Mouse (Mus musculus) C2C12 (cell line): ENCODE data around the gene Mta2. TPM values are rescaled to one million over a fixed set of nuclear protein-coding genes. Genes with fewer than 3 reads are reported as not detected.

Source experiments
- H3K27me3 ChIP-seq: one replicate; pipeline ENCODE4 v1.6.1; 2011; ENCODE audit not compliant: control insufficient read depth, insufficient read depth, insufficient read length
- H3K36me3 ChIP-seq: one replicate; pipeline ENCODE4 v1.6.1; 2011; ENCODE audit not compliant: control insufficient read depth, insufficient read depth
- H3K4me3 ChIP-seq: one replicate; pipeline ENCODE4 v1.5.1; 2011; ENCODE audit warnings: mild to moderate bottlenecking, control low read depth; ENCODE audit not compliant: poor library complexity, insufficient read depth, severe bottlenecking
- H3K79me2 ChIP-seq: one replicate; pipeline ENCODE4 v1.6.1; 2011; ENCODE audit not compliant: control insufficient read depth, insufficient read depth
- H3K79me3 ChIP-seq: one replicate; pipeline ENCODE4 v1.6.1; 2011; ENCODE audit warnings: low read depth, control low read depth
- H3ac ChIP-seq: one replicate; pipeline ENCODE3; 2011; ENCODE audit warnings: low read depth; ENCODE audit not compliant: control insufficient read depth, insufficient read length
- CEBPB ChIP-seq: IDR thresholded peaks from one replicate; pipeline ENCODE4 v1.6.1; 2011; ENCODE audit warnings: low read depth, mild to moderate bottlenecking, control low read depth, moderate library complexity
- CTCF ChIP-seq: IDR thresholded peaks from one replicate; pipeline ENCODE4 v1.5.1; 2011; ENCODE audit not compliant: control insufficient read depth, insufficient read depth, insufficient read length
- FOSL1 ChIP-seq: IDR thresholded peaks from one replicate; pipeline ENCODE4 v1.8.0; 2011; ENCODE audit warnings: mild to moderate bottlenecking, low read length; ENCODE audit not compliant: poor library complexity, insufficient read depth, severe bottlenecking
- MAX ChIP-seq: IDR thresholded peaks from one replicate; pipeline ENCODE4 v1.6.1; 2011; ENCODE audit warnings: mild to moderate bottlenecking, control low read depth
- MYOD1 ChIP-seq: IDR thresholded peaks from one replicate; pipeline ENCODE4 v1.6.1; 2011; ENCODE audit warnings: low read depth; ENCODE audit not compliant: control insufficient read depth, insufficient read length
- MYOG ChIP-seq: IDR thresholded peaks from one replicate; pipeline ENCODE4 v1.6.1; 2011; ENCODE audit not compliant: control insufficient read depth, insufficient read length; ENCODE audit errors: extremely low read depth
- USF1 ChIP-seq: IDR thresholded peaks from one replicate; pipeline ENCODE4 v1.6.1; 2011; ENCODE audit warnings: low read depth, mild to moderate bottlenecking, control low read depth, moderate library complexity
- polyA plus RNA-seq: library from polyadenylated mRNA; unstranded; fragments of >200 nt; fragmentation: generic; extraction: Trizol; gene quantifications from one replicate; pipeline ENCODE4 v1.2.1, GENCODE M21; 2012; ENCODE audit warnings: missing spikeins

Mta2 gene
- polyA plus RNA-seq, 1 experiment: 109 TPM

DNA sequence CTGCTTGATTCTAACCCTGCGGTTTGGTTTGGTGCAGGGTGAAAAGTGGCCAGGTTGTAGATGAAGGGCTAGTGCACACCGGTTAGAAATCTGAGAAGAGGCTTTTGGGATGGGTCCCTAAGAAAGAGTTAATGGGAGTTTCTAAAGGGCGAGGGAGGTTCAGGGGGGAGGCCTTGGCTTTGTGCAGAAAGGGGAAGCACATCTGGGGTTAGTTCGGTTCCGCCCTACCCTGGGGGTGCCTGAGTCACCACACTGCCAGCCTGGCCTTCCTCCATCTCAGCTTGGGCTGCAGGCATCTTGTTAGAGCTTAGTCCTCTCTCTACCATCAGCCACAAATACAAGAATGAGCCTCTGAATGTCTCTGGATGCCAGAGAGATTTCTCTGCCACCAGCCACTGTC is 39.1 kb downstream of the Mta2 start:
- no peaks in the 10 kb centered on the region for H3K27me3 ChIP-seq
- TF ChIP-seq CTCF (no peak), FOSL1 (no peak)
- H3K36me3 ChIP-seq: peaks cover 55% of the 10 kb centered on the region
- peaks cover 36% of the 10 kb centered on the region for H3K79me3 ChIP-seq
- peak overlapping the region; percentile 27 for H3ac ChIP-seq
- H3K79me2 ChIP-seq: peaks cover 70% of the 10 kb centered on the region
- no peak overlapping the region for H3K4me3 ChIP-seq

DNA sequence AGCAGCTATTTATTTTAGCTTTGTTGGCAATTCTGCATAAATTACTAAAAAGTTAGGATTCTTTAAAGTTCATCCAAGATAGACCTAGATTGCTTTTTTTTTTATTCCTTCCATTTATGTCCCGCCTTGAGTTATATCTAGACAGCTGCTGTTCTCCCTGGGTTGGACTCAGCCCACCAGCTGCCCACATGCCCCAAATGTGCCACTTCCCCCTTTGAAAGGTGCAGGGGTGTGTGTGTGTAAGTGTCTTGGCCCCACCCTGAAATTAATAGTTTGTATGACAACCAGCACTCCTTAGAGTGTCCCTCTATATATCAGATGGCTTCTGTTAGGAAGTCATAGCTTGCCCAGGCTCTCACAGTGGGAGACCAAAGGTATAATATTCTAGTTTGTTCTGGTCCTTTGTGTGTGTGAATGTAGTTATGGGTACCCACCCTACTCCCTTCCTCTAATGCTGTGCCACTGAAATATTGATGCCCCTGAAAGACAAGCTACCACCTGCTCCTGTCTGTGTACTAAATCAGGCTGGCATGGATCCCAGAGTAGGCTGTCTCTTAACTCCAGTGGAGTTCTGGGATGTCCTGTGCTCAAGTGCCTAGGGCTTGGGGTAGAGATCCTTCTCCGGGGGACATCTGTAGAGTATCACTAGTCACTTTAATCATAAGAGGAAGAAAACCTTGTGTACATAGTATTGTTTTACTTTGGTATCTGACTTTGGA is 39.9 kb downstream of the Mta2 start:
- H3K79me3 ChIP-seq: peaks cover 30% of the 10 kb centered on the region
- peaks cover 70% of the 10 kb centered on the region for H3K79me2 ChIP-seq
- peak overlapping the region; percentile 28 for H3ac ChIP-seq
- TF ChIP-seq MYOD1 (peak; percentile 95), USF1 (peak; percentile 4), CEBPB (no peak), MAX (no peak)
- H3K27me3 ChIP-seq: no peaks in the 10 kb centered on the region
- H3K4me3 ChIP-seq: no peak overlapping the region
- peaks cover 47% of the 10 kb centered on the region for H3K36me3 ChIP-seq

DNA sequence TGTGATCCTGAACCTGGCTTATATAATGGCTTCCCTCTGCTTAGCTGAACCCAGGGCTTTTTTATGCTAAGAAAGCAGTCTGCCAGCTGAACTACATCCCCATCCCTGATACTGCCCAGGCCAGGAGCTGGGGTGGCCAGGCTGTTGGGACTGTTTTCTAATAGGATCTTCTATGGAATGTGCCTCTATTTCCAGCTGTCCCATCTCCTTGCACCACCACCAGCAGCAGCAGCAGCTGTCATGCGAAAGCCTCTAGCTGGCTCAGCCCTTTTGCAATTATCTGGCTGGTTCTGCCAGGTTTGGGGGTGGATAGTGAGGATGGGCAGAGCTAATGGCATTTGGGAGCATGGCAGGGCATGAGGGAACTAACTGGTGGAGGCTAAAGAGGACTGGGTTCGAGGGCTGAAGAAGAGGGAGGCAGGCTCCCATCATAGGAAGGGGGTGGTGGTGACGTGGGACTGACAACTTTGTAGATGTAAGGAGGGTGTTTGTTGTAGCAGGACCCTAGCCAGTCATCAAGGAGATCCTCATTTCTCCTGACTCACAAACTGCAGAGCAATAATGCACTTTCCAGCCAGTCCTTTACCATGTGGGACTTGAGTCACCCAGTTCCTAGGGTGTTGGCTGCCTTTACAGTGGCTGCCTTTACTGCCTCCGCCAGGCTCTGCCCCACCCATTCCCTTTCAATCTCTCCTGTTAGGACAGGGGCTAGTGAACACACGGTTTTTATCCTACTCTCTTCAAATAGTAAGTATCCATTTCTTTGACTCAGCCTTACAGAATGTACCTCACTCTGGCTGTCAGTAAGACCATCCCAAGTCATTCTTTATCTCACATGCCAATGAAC is 40.9 kb downstream of the Mta2 start:
- H3K27me3 ChIP-seq: no peaks in the 10 kb centered on the region
- TF ChIP-seq MYOD1 (peak; percentile 69), USF1 (no peak), MAX (no peak), CEBPB (peak; percentile 29), CTCF (no peak), FOSL1 (peak; percentile 31)
- no peak overlapping the region for H3K4me3 ChIP-seq
- peak overlapping the region; percentile 60 for H3ac ChIP-seq
- H3K36me3 ChIP-seq: peaks cover 38% of the 10 kb centered on the region
- peaks cover 70% of the 10 kb centered on the region for H3K79me2 ChIP-seq
- H3K79me3 ChIP-seq: peaks cover 22% of the 10 kb centered on the region

DNA sequence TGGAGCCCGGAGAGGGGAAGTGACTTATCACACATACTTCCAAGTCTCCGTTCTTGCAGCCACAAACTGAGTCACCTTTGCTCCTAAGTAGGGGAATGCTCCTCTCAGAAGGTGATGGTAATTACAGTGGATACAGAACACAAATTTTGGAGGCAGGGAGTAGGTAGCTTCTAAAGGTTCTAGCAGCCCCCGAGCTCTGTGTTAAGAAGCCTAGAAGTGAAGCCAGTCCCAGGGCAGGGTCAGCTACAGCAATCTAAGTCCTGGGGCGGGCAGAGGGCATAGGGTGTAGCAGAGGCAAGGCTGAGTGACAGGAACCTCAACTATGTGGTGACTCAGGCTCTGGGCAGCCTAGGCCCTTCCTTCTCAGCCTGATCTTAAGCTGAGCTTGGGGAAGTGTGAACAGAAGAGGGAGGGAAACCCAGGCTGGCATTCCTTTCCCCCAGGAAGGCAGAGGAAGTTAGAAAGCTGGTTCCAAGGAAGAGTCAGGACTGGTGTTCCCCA is 41.5 kb downstream of the Mta2 start:
- peaks cover 70% of the 10 kb centered on the region for H3K79me2 ChIP-seq
- H3K4me3 ChIP-seq: no peak overlapping the region
- H3K36me3 ChIP-seq: peaks cover 31% of the 10 kb centered on the region
- H3K79me3 ChIP-seq: peaks cover 18% of the 10 kb centered on the region
- no peak for TF ChIP-seq CEBPB
- no peak for TF ChIP-seq USF1
- TF ChIP-seq MAX: no peak
- TF ChIP-seq FOSL1: peak; percentile 1
- TF ChIP-seq CTCF: no peak
- TF ChIP-seq MYOD1: peak; percentile 48
- peak overlapping the region; percentile 38 for H3ac ChIP-seq
- H3K27me3 ChIP-seq: no peaks in the 10 kb centered on the region

DNA sequence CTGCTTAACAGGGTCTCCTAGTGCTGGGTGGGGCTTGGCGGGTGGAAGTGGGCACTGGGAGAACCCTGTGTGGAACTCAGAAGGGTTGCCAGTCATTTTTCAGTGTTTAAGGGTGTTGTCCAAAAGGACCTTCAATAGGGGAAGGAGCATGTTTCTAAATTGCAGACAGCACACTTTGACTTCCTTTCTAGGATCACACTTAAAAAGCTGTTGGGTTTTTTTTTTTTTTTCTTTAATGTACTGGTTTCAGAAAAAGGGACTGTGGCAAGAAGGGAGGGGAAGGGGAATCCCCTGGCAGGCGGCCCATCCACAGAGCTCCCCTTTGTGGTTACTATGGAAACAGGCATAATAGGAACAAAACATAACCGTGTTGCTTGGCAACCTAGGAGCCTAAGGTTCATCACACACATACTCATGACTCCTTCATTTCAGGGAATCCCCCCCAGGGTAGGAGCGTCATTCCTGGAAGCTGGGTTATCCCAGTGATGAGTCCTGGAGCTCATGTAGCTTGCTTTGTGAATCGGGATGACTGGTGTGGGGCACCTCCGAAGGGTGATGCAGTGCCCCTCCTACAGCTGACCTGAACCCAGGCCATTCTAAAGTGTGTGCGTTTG is 42.7 kb downstream of the Mta2 start:
- Histone ChIP-seq H3K4me3 (no peak overlapping the region), H3K27me3 (no peaks in the 10 kb centered on the region), H3K79me2 (peaks cover 70% of the 10 kb centered on the region), H3K79me3 (peaks cover 13% of the 10 kb centered on the region), H3K36me3 (peaks cover 20% of the 10 kb centered on the region), H3ac (no peak overlapping the region)
- TF ChIP-seq MAX: peak; percentile 34
- TF ChIP-seq USF1: no peak

DNA sequence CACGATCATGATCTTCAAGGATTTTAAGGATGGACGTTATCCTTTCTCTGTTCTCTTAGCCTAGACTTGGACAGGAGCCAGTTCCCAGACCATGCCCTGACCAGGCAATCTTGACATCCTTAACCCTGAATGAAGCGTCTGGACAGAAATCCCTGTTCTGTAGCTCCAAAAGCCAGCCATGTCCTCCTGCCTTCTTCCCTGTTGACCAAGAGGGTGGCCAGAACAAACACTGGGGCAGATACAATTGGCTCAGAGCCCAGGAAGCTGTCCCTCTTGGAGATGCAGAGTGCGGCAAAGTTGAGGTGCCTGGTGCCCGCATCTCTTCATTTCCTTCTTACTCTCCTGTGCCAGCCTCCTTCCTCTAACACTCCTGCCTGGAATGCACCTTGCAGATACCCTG is 44.2 kb downstream of the Mta2 start:
- H3K79me2 ChIP-seq: peaks cover 75% of the 10 kb centered on the region
- TF ChIP-seq CTCF: no peak
- no peak for TF ChIP-seq CEBPB
- TF ChIP-seq FOSL1: no peak
- TF ChIP-seq MYOG: no peak
- TF ChIP-seq MYOD1: no peak
- TF ChIP-seq USF1: no peak
- no peak for TF ChIP-seq MAX
- H3K36me3 ChIP-seq: peaks cover 5% of the 10 kb centered on the region
- no peaks in the 10 kb centered on the region for H3K27me3 ChIP-seq
- no peak overlapping the region for H3ac ChIP-seq
- peaks cover 24% of the 10 kb centered on the region for H3K79me3 ChIP-seq
- no peak overlapping the region for H3K4me3 ChIP-seq
